Mouse (Mus musculus): ENCODE results near the gene Arhgap28. TPM values are rescaled to one million over a fixed set of nuclear protein-coding genes. Genes with fewer than 3 reads are reported as not detected.

Arhgap28 gene
- polyA plus RNA-seq, 1 experiment from 2014 or later = 4.5 TPM

GRCm38 (mm10) chr17:67980573-67980972, 23.3 kb downstream of the Arhgap28 start:
- no peak for ATAC-seq
- H3K36me3 ChIP-seq (ENCODE audit: poor library complexity, severe bottlenecking) = no peaks in the 10 kb centered on the region
- 86% methylated on average over 3 of the region's 3 CpGs for WGBS
- H3K9me3 ChIP-seq (replicated peaks) = no peaks in the 10 kb centered on the region
- H3K9ac ChIP-seq = no peak overlapping the region
- no peaks in the 10 kb centered on the region for H3K4me1 ChIP-seq
- H3K27me3 ChIP-seq = no peaks in the 10 kb centered on the region
- H3K4me3 ChIP-seq = no peak overlapping the region
- H3K4me2 ChIP-seq = no peak overlapping the region
- H3K27ac ChIP-seq = no peak overlapping the region

GRCm38 (mm10) chr17:67979248-67979647, 24.7 kb downstream of the Arhgap28 start:
- H3K4me3 ChIP-seq = no peak overlapping the region
- WGBS = 89% methylated on average over 5 of the region's 5 CpGs
- H3K4me1 ChIP-seq = no peaks in the 10 kb centered on the region
- no peak overlapping the region for H3K9ac ChIP-seq
- ATAC-seq = no peak
- no peaks in the 10 kb centered on the region for H3K36me3 ChIP-seq (ENCODE audit: poor library complexity, severe bottlenecking)
- H3K27ac ChIP-seq = no peak overlapping the region
- no peaks in the 10 kb centered on the region for H3K9me3 ChIP-seq (replicated peaks)
- H3K4me2 ChIP-seq = no peak overlapping the region
- H3K27me3 ChIP-seq = no peaks in the 10 kb centered on the region

GRCm38 (mm10) chr17:67978786-67979185, 25.1 kb downstream of the Arhgap28 start:
- H3K27ac ChIP-seq = no peak overlapping the region
- no peak for ATAC-seq
- H3K4me2 ChIP-seq = no peak overlapping the region
- H3K27me3 ChIP-seq = no peaks in the 10 kb centered on the region
- no peak overlapping the region for H3K4me3 ChIP-seq
- H3K4me1 ChIP-seq = no peaks in the 10 kb centered on the region
- WGBS = 62% methylated on average over 3 of the region's 3 CpGs
- H3K36me3 ChIP-seq (ENCODE audit: poor library complexity, severe bottlenecking) = no peaks in the 10 kb centered on the region
- H3K9ac ChIP-seq = no peak overlapping the region
- H3K9me3 ChIP-seq (replicated peaks) = no peaks in the 10 kb centered on the region

GRCm38 (mm10) chr17:67976465-67976864, 27.5 kb downstream of the Arhgap28 start:
- H3K27me3 ChIP-seq = no peaks in the 10 kb centered on the region
- H3K4me2 ChIP-seq = no peak overlapping the region
- H3K4me1 ChIP-seq = no peaks in the 10 kb centered on the region
- 14% methylated on average over 2 of the region's 2 CpGs for WGBS
- H3K9me3 ChIP-seq (replicated peaks) = no peaks in the 10 kb centered on the region
- no peak overlapping the region for H3K4me3 ChIP-seq
- no peak overlapping the region for H3K27ac ChIP-seq
- ATAC-seq = no peak
- H3K36me3 ChIP-seq (ENCODE audit: poor library complexity, severe bottlenecking) = no peaks in the 10 kb centered on the region
- H3K9ac ChIP-seq = no peak overlapping the region

GRCm38 (mm10) chr17:67976027-67976426, 27.9 kb downstream of the Arhgap28 start:
- no peak for ATAC-seq
- Histone ChIP-seq H3K4me2 (no peak overlapping the region), H3K9me3 (replicated peaks) (no peaks in the 10 kb centered on the region), H3K27ac (no peak overlapping the region), H3K9ac (no peak overlapping the region), H3K4me1 (no peaks in the 10 kb centered on the region), H3K36me3 (ENCODE audit: poor library complexity, severe bottlenecking) (no peaks in the 10 kb centered on the region), H3K27me3 (no peaks in the 10 kb centered on the region), H3K4me3 (no peak overlapping the region)

GRCm38 (mm10) chr17:67974679-67975078, 29.2 kb downstream of the Arhgap28 start:
- 52% methylated on average over 2 of the region's 2 CpGs for WGBS
- Histone ChIP-seq H3K9me3 (replicated peaks) (no peaks in the 10 kb centered on the region), H3K4me1 (no peaks in the 10 kb centered on the region), H3K36me3 (ENCODE audit: poor library complexity, severe bottlenecking) (no peaks in the 10 kb centered on the region), H3K27me3 (no peaks in the 10 kb centered on the region), H3K9ac (no peak overlapping the region), H3K4me2 (no peak overlapping the region), H3K27ac (no peak overlapping the region), H3K4me3 (no peak overlapping the region)
- ATAC-seq = no peak

- H3K9ac ChIP-seq = no peak overlapping the region
- H3K4me1 ChIP-seq = no peaks in the 10 kb centered on the region
- no peak overlapping the region for H3K27ac ChIP-seq
- no peak overlapping the region for H3K4me3 ChIP-seq
- H3K4me2 ChIP-seq = no peak overlapping the region
- H3K27me3 ChIP-seq = no peaks in the 10 kb centered on the region
- 76% methylated on average over 8 of the region's 8 CpGs for WGBS
- no peak for ATAC-seq
- no peaks in the 10 kb centered on the region for H3K9me3 ChIP-seq (replicated peaks)
- H3K36me3 ChIP-seq (ENCODE audit: poor library complexity, severe bottlenecking) = no peaks in the 10 kb centered on the region
Measured at GRCm38 (mm10) chr17:67966853-67967540, 36.9 kb downstream of the Arhgap28 start.

- ATAC-seq = no peak
- no peaks in the 10 kb centered on the region for H3K9me3 ChIP-seq (replicated peaks)
- H3K4me1 ChIP-seq = no peaks in the 10 kb centered on the region
- 95% methylated on average over 6 of the region's 6 CpGs for WGBS
- H3K36me3 ChIP-seq (ENCODE audit: poor library complexity, severe bottlenecking) = no peaks in the 10 kb centered on the region
- no peak overlapping the region for H3K4me2 ChIP-seq
- H3K4me3 ChIP-seq = no peak overlapping the region
- no peaks in the 10 kb centered on the region for H3K27me3 ChIP-seq
- no peak overlapping the region for H3K9ac ChIP-seq
- H3K27ac ChIP-seq = no peak overlapping the region
Measured at GRCm38 (mm10) chr17:67962858-67963257, 41.1 kb downstream of the Arhgap28 start.

GRCm38 (mm10) chr17:67962020-67962419, 41.9 kb downstream of the Arhgap28 start:
- WGBS = 77% methylated on average over 8 of the region's 8 CpGs
- no peak overlapping the region for H3K9ac ChIP-seq
- no peaks in the 10 kb centered on the region for H3K36me3 ChIP-seq (ENCODE audit: poor library complexity, severe bottlenecking)
- H3K9me3 ChIP-seq (replicated peaks) = no peaks in the 10 kb centered on the region
- H3K4me1 ChIP-seq = no peaks in the 10 kb centered on the region
- H3K27ac ChIP-seq = no peak overlapping the region
- no peaks in the 10 kb centered on the region for H3K27me3 ChIP-seq
- no peak overlapping the region for H3K4me3 ChIP-seq
- no peak overlapping the region for H3K4me2 ChIP-seq
- no peak for ATAC-seq

- WGBS = 96% methylated on average over 7 of the region's 7 CpGs
- no peaks in the 10 kb centered on the region for H3K27me3 ChIP-seq
- ATAC-seq = no peak
- no peak overlapping the region for H3K27ac ChIP-seq
- no peaks in the 10 kb centered on the region for H3K9me3 ChIP-seq (replicated peaks)
- H3K4me3 ChIP-seq = no peak overlapping the region
- H3K4me2 ChIP-seq = no peak overlapping the region
- H3K4me1 ChIP-seq = no peaks in the 10 kb centered on the region
- no peaks in the 10 kb centered on the region for H3K36me3 ChIP-seq (ENCODE audit: poor library complexity, severe bottlenecking)
- no peak overlapping the region for H3K9ac ChIP-seq
Measured at GRCm38 (mm10) chr17:67958909-67959308, 45.0 kb downstream of the Arhgap28 start.

GRCm38 (mm10) chr17:67957603-67958002, 46.3 kb downstream of the Arhgap28 start:
- Histone ChIP-seq H3K27ac (no peak overlapping the region), H3K4me3 (no peak overlapping the region), H3K4me2 (no peak overlapping the region), H3K9ac (no peak overlapping the region), H3K36me3 (ENCODE audit: poor library complexity, severe bottlenecking) (no peaks in the 10 kb centered on the region), H3K9me3 (replicated peaks) (no peaks in the 10 kb centered on the region), H3K4me1 (no peaks in the 10 kb centered on the region), H3K27me3 (no peaks in the 10 kb centered on the region)
- WGBS = 95% methylated on average over 1 of the region's 1 CpGs
- ATAC-seq = no peak

GRCm38 (mm10) chr17:67955876-67956690, 47.8 kb downstream of the Arhgap28 start:
- Histone ChIP-seq H3K9ac (no peak overlapping the region), H3K27ac (no peak overlapping the region), H3K4me1 (no peaks in the 10 kb centered on the region), H3K27me3 (no peaks in the 10 kb centered on the region), H3K36me3 (ENCODE audit: poor library complexity, severe bottlenecking) (no peaks in the 10 kb centered on the region), H3K4me2 (no peak overlapping the region), H3K4me3 (no peak overlapping the region), H3K9me3 (replicated peaks) (no peaks in the 10 kb centered on the region)
- WGBS = 33% methylated on average over 10 of the region's 10 CpGs
- no peak for ATAC-seq
